Mouse (Mus musculus) intestine, embryonic 16.5 days (tissue): ENCODE data around the gene Gimap7. TPM values are rescaled to one million over a fixed set of nuclear protein-coding genes. Genes with fewer than 3 reads are reported as not detected.
A peak's percentile ranks its signal among the peaks of the same experiment; 100 is the strongest.

Experiments
- ATAC-seq: fragments of 200-750 bp; cut with Nextera tagmentation; 2 replicates; pipeline ENCODE4 v1.8.0; 2017; ENCODE audit warnings: moderate TSS enrichment, moderate library complexity
- H3K27ac ChIP-seq: fragments of 300-500 bp; sonication (generic); 2 replicates; pipeline ENCODE4 v1.5.1; 2014; ENCODE audit warnings: mild to moderate bottlenecking, low read length
- H3K27me3 ChIP-seq: fragments of 300-500 bp; sonication (generic); replicated peaks from 2 replicates; pipeline ENCODE4 v1.6.1; 2014; ENCODE audit warnings: low read length, control low read depth, mixed read lengths; ENCODE audit not compliant: control insufficient read depth, insufficient read depth
- H3K36me3 ChIP-seq: fragments of 300-500 bp; sonication (generic); 2 replicates; pipeline ENCODE4 v1.6.1; 2014; ENCODE audit warnings: low read length, control low read depth; ENCODE audit not compliant: control insufficient read depth, insufficient read depth
- H3K4me1 ChIP-seq: fragments of 300-500 bp; sonication (generic); 2 replicates; pipeline ENCODE4 v1.6.1; 2014; ENCODE audit warnings: low read length, control low read depth, mixed read lengths; ENCODE audit not compliant: control insufficient read depth, insufficient read depth
- H3K4me2 ChIP-seq: fragments of 300-500 bp; sonication (generic); 2 replicates; pipeline ENCODE4 v1.6.1; 2014; ENCODE audit warnings: low read depth, low read length, control low read depth
- H3K4me3 ChIP-seq: fragments of 300-500 bp; sonication (generic); 2 replicates; pipeline ENCODE4 v1.5.1; 2014; ENCODE audit warnings: mild to moderate bottlenecking, low read length
- H3K9ac ChIP-seq: fragments of 300-500 bp; sonication (generic); 2 replicates; pipeline ENCODE4 v1.6.1; 2014; ENCODE audit warnings: low read depth, low read length
- H3K9me3 ChIP-seq: fragments of 300-500 bp; sonication (generic); 2 replicates; pipeline ENCODE4 v1.6.1; 2016; ENCODE audit warnings: low read length, control low read depth; ENCODE audit not compliant: control insufficient read depth
- whole genome bisulfite sequencing: fragments of 180-500 bp; shearing (Covaris S2); extraction: QIAGEN DNeasy Blood & Tissue Kit; methylation state at CpG from one replicate; pipeline ENCODE4 v1.1.7; 2014; 5-methylcytosine and 5-hydroxymethylcytosine counted together
- polyA plus RNA-seq: library from polyadenylated mRNA; unstranded; fragments of >200 nt; fragmentation: Nextera tagmentation; extraction: Ambion mirVana; gene quantifications from 2 replicates; pipeline ENCODE4 v1.2.1, GENCODE M21; 2015

Gimap7 gene
- polyA plus RNA-seq, 1 experiment from 2014 or later = 0.34 TPM

DNA sequence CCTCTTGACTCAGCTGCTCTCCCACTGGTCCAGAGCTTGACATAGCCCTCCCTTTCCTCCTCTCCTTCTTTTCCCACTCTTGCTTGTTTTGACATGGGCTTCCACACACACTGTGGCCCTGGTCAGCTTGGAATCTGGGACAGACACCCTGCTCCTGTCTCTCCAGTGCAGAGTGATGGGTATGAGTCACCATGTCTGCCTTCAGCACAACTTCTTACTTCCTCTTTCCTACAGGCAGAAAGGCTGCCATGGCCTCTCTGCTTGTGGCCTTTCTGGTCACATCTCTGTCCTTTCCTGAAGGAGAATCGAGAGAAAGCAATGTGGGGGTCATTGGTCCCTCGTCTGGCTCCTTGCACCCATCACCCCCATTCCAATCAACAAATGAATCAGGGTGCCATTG is 31.3 kb upstream of the Gimap7 start:
- no peak overlapping the region for H3K27ac ChIP-seq
- ATAC-seq = no peak
- H3K27me3 ChIP-seq = no peaks in the 10 kb centered on the region
- H3K9me3 ChIP-seq = no peaks in the 10 kb centered on the region
- H3K9ac ChIP-seq = no peak overlapping the region
- WGBS = 72% methylated on average over 2 of the region's 2 CpGs
- no peaks in the 10 kb centered on the region for H3K36me3 ChIP-seq
- no peak overlapping the region for H3K4me3 ChIP-seq
- H3K4me1 ChIP-seq = no peaks in the 10 kb centered on the region
- no peak overlapping the region for H3K4me2 ChIP-seq

DNA sequence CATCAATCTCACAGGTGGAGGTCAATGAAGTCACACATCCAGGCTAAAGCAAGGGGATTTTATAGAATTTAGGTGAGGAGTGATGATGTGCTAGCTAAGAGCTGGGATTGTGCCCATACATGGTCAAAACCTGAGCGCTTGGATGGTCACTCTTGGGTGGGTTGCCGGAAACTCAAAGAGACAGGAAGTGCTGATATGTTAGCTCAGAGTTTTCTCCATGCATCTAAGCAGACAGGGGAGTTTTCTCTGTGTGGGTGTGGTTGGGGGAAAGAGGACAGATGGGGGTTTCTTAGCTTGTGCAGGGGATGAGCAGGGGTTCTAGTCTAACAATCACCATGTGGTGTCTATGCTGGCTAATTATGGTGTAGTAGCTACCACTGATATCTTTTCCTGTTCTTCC is 29.1 kb upstream of the Gimap7 start:
- 88% methylated on average over 2 of the region's 2 CpGs for WGBS
- Histone ChIP-seq H3K9me3 (no peaks in the 10 kb centered on the region), H3K36me3 (no peaks in the 10 kb centered on the region), H3K27me3 (no peaks in the 10 kb centered on the region), H3K27ac (no peak overlapping the region), H3K4me1 (no peaks in the 10 kb centered on the region), H3K4me3 (no peak overlapping the region), H3K9ac (no peak overlapping the region), H3K4me2 (no peak overlapping the region)
- ATAC-seq = no peak

- H3K36me3 ChIP-seq = no peaks in the 10 kb centered on the region
- H3K9ac ChIP-seq = no peak overlapping the region
- no peaks in the 10 kb centered on the region for H3K4me1 ChIP-seq
- ATAC-seq = no peak
- H3K27me3 ChIP-seq = no peaks in the 10 kb centered on the region
- WGBS = 79% methylated on average over 6 of the region's 6 CpGs
- H3K27ac ChIP-seq = no peak overlapping the region
- H3K4me3 ChIP-seq = no peak overlapping the region
- no peaks in the 10 kb centered on the region for H3K9me3 ChIP-seq
- H3K4me2 ChIP-seq = no peak overlapping the region
These were observed 25.5 kb upstream of the Gimap7 start for GRCm38 (mm10) chr6:48692962-48693361.

DNA sequence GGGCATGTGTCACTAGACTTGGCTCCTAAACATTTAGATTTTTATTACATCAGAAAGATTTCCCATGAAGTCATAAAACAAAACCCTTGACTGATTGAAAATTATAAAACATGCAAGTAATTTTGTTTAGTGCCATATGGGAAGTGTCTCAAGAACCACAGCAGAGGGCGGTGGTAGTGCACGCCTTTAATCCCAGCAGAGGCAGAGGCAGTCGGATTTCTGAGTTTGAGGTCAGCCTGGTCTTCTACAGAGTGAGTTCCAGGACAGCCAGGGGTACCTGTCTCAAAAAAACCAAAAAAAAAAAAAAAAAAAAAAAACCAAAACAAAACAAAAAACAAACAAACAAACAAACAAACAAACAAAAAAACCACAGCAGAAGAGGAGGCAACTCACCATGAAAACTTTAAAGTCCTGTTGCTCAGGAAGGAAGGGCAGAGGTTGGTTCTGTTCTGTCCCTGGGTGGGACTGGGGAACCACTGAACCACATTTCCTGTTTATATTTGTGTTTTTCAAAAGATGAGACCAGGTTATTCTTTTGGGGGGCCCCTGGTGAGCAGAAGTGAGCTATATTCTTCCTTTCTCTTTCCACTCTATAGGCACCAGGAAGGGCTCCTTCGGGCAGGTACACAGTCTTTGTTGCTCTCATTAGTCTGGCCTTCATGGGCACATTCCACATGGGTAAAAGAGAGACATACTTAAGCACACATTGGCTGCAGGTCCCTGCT is 21.4 kb upstream of the Gimap7 start:
- H3K27ac ChIP-seq = no peak overlapping the region
- H3K4me1 ChIP-seq = no peaks in the 10 kb centered on the region
- H3K27me3 ChIP-seq = no peaks in the 10 kb centered on the region
- no peaks in the 10 kb centered on the region for H3K36me3 ChIP-seq
- no peaks in the 10 kb centered on the region for H3K9me3 ChIP-seq
- ATAC-seq = no peak
- 87% methylated on average over 4 of the region's 4 CpGs for WGBS
- H3K4me3 ChIP-seq = no peak overlapping the region
- no peak overlapping the region for H3K9ac ChIP-seq
- no peak overlapping the region for H3K4me2 ChIP-seq

GRCm38 (mm10) chr6:48697555-48697930 is 20.9 kb upstream of the Gimap7 start:
- Histone ChIP-seq H3K9me3 (no peaks in the 10 kb centered on the region), H3K4me2 (no peak overlapping the region), H3K4me3 (no peak overlapping the region), H3K4me1 (no peaks in the 10 kb centered on the region), H3K27ac (no peak overlapping the region), H3K27me3 (no peaks in the 10 kb centered on the region), H3K36me3 (no peaks in the 10 kb centered on the region), H3K9ac (no peak overlapping the region)
- 49% methylated on average over 1 of the region's 1 CpGs for WGBS
- ATAC-seq = no peak

DNA sequence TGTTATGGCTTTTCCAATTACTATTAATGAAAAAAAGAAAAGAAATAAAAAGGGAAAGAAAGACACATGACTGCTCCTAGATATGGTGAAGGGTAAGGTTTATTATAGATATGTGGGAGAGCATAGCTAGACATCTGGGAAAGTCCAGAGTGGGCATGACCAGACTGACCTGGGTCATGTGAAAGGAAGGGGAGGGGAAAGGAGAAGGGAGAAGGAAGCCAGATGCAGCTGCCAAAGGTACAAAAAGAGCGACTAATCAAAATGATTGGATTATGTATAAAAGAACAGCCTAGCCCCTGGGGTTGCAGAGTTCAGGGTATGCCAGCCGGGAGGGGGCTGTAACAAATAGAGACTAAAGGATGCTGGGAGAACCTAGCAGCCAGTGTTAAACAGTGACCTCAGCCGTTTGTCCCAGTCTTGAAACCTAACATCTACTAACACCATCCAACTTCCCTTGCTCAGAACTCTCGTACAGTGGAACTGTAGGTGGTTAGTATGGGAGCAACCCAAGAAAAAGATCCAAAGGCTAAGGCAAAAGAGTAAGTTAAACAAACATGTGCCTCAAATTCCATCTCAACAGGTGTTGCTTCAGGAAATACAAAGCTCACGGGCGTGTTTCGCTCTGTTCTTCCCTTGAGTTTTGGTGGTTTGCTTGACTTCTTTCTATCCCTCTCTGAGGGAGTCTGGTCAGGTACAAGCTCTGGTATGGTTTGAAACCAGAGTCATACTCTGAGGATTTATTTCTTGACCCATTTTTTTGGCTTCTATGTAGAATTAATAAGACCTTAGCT is 20.2 kb upstream of the Gimap7 start:
- Histone ChIP-seq H3K9me3 (no peaks in the 10 kb centered on the region), H3K36me3 (no peaks in the 10 kb centered on the region), H3K9ac (no peak overlapping the region), H3K27me3 (no peaks in the 10 kb centered on the region), H3K27ac (no peak overlapping the region), H3K4me3 (no peak overlapping the region), H3K4me2 (no peak overlapping the region), H3K4me1 (no peaks in the 10 kb centered on the region)
- 81% methylated on average over 7 of the region's 7 CpGs for WGBS
- ATAC-seq = no peak

GRCm38 (mm10) chr6:48698888-48699287 is 19.5 kb upstream of the Gimap7 start:
- H3K36me3 ChIP-seq = no peaks in the 10 kb centered on the region
- H3K9ac ChIP-seq = no peak overlapping the region
- 86% methylated on average over 3 of the region's 3 CpGs for WGBS
- no peak overlapping the region for H3K4me3 ChIP-seq
- H3K4me2 ChIP-seq = no peak overlapping the region
- no peaks in the 10 kb centered on the region for H3K9me3 ChIP-seq
- no peaks in the 10 kb centered on the region for H3K27me3 ChIP-seq
- H3K27ac ChIP-seq = no peak overlapping the region
- ATAC-seq = no peak
- no peaks in the 10 kb centered on the region for H3K4me1 ChIP-seq

DNA sequence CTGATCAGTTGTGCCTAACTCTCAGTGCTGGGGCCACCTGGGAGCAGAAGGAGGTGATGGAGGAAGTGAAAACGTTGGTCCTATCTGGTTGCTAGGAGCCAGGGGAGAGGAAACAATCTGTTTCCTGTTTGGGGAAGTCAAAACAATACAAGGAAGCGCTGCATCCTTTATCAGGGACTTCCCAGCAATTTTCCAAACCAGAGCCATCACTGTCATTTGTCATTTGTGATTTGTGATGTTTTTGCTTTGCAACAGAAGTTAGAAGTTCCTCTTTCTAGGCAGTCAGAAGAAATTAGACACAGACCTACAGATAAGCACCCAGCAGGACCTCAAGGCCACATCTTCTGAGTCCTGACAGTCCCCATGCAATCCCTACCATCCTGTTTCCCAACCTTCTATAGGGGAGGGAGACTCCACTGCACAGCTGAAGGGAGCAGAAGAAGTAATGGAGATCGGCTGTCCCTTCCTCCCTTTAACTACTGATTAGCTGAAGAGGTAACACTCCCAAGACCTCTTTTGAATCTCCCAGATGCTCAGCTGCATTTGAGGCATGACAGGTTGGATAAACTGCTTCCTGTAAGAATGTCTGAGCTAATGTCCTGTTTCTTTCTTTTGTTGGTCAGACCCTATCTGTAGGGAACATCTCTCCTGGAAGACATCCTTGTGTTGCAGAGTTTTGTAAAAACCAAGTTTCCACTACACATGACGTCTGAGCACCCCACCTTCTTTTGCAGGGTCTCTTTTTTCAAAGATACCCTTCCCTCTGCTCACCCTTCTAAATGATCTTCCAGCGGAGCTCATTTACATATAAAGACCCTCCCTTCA is 18.0 kb upstream of the Gimap7 start:
- 0 out of 2 replicates have a peak, but pooled peaks have one; percentile 21 for ATAC-seq
- peak overlapping the region; percentile 24; the same call in 1 of the 2 replicates for H3K27ac ChIP-seq

GRCm38 (mm10) chr6:48702146-48702545 is 16.3 kb upstream of the Gimap7 start:
- Histone ChIP-seq H3K36me3 (no peaks in the 10 kb centered on the region), H3K4me1 (no peaks in the 10 kb centered on the region), H3K9me3 (no peaks in the 10 kb centered on the region), H3K27me3 (no peaks in the 10 kb centered on the region), H3K4me2 (no peak overlapping the region), H3K9ac (no peak overlapping the region), H3K4me3 (no peak overlapping the region), H3K27ac (no peak overlapping the region)
- ATAC-seq = no peak
- WGBS = 85% methylated on average over 7 of the region's 7 CpGs

More for the DNA sequence above, 18.0 kb upstream of the Gimap7 start:
- H3K9ac ChIP-seq = no peak overlapping the region
- H3K27me3 ChIP-seq = no peaks in the 10 kb centered on the region
- 47% methylated on average over 5 of the region's 5 CpGs for WGBS
- H3K36me3 ChIP-seq = no peaks in the 10 kb centered on the region
- H3K9me3 ChIP-seq = no peaks in the 10 kb centered on the region
- no peak overlapping the region for H3K4me2 ChIP-seq
- no peak overlapping the region for H3K4me3 ChIP-seq
- H3K4me1 ChIP-seq = no peaks in the 10 kb centered on the region
